Mouse (Mus musculus): ENCODE measurements at regions not wholly inside any gene's neighbourhood (a gene's known extent, or its start where the extent isn't known, plus 50 kb on each side); places are given as distances from the start of the nearest gene placed in this dataset.

DNA sequence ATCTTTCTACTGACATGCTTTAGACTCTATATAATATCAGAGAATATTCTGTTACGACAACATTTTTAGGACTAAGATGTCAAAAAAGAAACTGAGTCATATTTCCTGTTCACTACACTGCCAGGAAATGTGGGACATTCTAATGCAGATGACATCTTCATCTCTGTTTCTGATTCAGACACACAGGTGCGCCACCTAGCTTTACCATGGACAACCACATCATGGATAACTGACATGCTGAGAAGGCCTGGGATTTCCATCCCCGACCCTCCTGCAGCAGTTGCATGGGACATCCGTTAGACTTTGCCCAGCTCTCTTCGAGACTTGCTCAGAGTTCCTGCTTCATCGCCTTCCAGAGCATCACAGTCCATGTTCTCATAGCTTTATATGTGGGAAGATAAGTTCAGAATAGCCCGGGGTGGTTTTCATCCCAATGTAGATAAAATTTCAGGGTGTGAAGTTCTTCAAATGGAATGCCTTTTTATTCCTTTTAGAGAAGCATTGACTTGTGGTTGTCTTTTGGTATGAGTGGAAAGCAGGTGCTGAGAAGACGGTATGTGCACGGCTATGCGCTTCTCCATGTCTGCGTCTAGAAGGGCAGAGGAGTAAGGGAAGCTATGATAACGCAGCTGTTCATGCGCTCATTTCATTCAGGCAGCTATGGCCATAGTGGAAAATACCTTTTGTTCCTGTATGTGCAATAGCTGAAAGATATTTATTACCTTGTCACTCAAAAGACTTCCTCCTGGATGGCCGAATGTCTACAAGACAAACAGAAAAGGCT is 188.8 kb downstream of the Dact1 start:
- TF ChIP-seq FLI1 (IDR thresholded peaks at IDR 0.05; ENCODE audit: low read length) (no peak), GATA1 (IDR thresholded peaks at IDR 0.05; ENCODE audit: borderline replicate concordance, low read length) (no peak)
